Mouse (Mus musculus) embryonic fibroblast, embryonic 13.5 days (primary cell): ENCODE measurements at regions not wholly inside any gene's neighbourhood (a gene's known extent, or its start where the extent isn't known, plus 50 kb on each side); places are given as distances from the start of the nearest gene placed in this dataset.

Source experiments
- CTCF ChIP-seq: IDR thresholded peaks from 2 replicates; pipeline ENCODE4 v1.5.1; 2011; ENCODE audit warnings: mild to moderate bottlenecking, control low read depth, low read length, moderate library complexity, borderline replicate concordance; ENCODE audit not compliant: insufficient read depth
- POLR2A ChIP-seq: IDR thresholded peaks from 2 replicates; pipeline ENCODE4 v1.6.1; 2011; ENCODE audit warnings: low read depth, mild to moderate bottlenecking, control low read depth, low read length, moderate library complexity

- no peak for TF ChIP-seq POLR2A
- no peak for TF ChIP-seq CTCF
Observed at GRCm38 (mm10) chr4:105299358-105299757, 142.2 kb downstream of the Plpp3 start.
